Mouse (Mus musculus) urinary bladder, postnatal 4 days (tissue): Measurements from ENCODE around the gene Padi2.

ENCODE experiments used
- DNase-seq, 2 experiments: peaks; one replicate each; pipeline ENCODE4 v3.0.0; 2021 to 2022; ENCODE audit warnings: low spot score in 2 of 2

Padi2 gene

DNA sequence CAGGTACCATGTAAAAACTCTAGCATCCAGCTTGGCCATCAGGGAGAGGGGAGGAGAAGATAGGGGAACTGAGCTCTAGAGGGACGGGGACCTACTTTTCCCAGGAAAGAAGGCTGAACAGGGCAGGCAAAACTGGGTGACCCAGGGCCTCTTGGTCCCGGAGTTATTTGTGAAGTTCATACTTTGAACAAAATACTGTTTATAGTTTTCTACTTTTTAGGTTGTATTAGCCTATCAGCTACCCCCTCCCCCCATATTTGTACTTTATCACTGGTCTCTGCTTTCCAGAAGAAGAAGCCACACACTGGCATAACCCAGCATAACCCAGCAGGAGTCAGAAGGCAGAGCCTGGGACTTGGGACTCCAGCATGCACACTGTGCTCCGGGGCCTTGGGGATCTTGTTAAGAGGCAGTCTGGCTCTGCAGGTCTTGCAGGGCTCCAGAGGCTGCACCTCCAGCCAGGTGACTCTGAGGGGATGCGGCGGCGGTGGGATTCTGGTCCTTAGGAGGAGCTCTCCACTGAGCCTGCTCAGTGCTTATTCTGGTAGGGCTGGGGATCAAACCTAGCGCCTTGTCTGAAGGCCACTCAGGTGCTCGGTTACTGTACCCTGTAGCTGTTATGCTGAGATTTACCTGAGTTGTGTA, 25.0 kb upstream of the Padi2 start:
- peak in 1 of 2 experiments; percentile 52 for DNase-seq

DNA sequence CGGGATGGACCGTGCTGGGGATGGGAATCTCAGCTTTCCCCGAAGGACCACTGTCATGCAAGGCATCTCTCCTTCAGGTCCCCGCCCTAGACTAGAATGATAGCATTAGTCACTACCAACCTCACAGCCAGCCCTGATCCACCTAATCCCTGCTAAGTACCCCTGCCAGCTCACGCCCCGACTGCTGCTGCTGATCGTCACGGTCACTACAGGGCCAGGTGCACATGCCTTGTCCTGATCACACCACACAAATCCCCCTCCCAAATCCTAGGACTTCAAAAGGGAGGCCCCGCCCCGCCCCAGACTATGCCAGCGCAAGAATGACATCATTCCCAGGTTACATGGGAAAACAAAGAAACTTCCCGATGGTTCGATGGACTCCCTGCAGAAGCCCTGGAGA, 24.4 kb upstream of the Padi2 start:
- DNase-seq, result peak in 1 of 2 experiments; percentile 58

DNA sequence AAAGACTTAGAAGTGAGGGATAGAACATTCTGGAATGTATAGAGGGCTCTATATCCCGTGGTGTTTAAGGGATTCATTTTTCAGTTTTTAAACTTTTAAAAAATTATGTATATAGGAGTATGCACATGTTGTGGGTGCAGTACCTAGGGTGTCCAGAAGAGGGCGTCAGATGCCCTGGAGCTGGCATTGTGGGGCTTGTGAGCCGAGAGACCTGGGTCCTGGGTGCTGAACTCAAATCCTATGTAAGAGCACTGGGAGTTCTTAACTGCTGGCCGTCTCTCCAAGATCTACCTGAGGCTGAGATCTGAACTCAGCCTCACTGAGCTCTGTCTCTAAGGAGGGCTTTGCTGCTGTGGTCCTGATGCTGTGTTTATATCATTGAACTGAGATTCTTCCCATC, 23.8 kb upstream of the Padi2 start:
- peak in 1 of 2 experiments; percentile 58 for DNase-seq

DNA sequence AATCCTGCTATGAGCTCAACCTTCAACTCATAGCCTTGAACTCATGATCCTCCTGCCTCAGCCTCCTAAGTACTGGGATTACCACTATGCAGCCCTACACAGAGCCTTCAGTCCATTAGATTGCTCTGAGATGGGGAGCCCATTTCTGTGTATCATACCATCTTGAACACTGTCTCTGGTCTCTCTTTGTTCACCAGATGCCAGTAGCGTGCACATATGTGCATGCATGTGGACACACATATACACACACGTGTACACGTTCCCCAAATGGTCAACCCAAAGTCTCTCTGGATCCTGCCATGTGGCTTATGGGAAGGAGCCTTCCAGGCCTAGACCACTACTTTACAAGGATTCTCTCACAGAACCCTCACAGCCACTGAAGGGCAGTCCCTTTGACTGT, 23.2 kb upstream of the Padi2 start:
- peak in 1 of 2 experiments; percentile 43 for DNase-seq

- DNase-seq, result peak; percentile 56 to 62
These were observed 22.3 kb upstream of the Padi2 start for GRCm38 (mm10) chr4:140883852-140884251.

- DNase-seq, result peak in 1 of 2 experiments; percentile 45
These were observed 14.5 kb upstream of the Padi2 start for GRCm38 (mm10) chr4:140891525-140892162.

- DNase-seq, result peak in 1 of 2 experiments; percentile 49
These were observed 14.0 kb upstream of the Padi2 start for GRCm38 (mm10) chr4:140892163-140892530.

GRCm38 (mm10) chr4:140904776-140905425, 1.2 kb upstream of the Padi2 start:
- DNase-seq, result no peak

DNA sequence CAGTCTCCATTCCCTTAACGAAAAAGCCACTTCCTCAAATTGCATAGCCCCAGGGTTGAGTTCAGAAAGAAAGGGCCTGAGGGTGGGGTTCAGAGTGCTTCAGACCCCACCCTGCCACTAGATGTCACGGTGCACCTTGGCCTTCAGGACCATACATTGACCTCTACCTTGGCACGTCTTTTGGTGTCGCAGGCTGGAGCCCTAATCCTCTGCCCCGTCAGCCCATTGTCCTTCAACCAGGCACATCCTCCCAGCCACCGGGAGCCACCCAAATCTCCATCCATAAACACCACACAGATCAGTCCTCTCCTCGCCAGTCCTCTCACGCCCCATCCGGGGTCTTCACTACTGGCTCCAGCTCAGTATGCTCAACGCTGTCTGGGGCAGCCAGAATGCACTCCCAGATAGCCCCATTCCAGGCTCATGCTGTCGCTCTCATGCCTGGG, 695 bp upstream of the Padi2 start:
- no peak for DNase-seq

DNA sequence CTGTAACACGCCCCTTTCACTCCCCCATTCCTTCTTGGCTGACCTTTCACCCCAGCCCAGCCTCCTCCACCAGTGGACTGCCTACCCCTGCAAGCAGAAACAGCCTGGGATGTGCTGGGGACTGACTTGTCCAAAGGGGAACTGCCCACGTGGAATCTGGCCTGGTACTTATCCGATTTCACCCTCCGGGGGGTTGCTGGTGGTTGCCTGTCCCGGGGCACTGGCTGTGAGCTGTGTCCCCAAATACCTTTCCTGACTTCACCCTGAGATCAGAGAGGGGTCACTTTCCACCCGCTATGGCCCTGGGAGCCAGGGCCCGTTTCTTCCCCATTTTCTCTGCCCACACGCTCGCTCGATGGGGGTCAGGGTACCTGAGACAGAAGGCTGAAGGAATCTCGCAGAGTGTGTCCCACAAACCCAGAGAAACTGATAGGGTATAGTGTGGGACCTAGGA, 710 bp downstream of the Padi2 start:
- no peak for DNase-seq

GRCm38 (mm10) chr4:140907306-140908024, 1.3 kb downstream of the Padi2 start:
- DNase-seq, result peak in 1 of 2 experiments; percentile 56

DNA sequence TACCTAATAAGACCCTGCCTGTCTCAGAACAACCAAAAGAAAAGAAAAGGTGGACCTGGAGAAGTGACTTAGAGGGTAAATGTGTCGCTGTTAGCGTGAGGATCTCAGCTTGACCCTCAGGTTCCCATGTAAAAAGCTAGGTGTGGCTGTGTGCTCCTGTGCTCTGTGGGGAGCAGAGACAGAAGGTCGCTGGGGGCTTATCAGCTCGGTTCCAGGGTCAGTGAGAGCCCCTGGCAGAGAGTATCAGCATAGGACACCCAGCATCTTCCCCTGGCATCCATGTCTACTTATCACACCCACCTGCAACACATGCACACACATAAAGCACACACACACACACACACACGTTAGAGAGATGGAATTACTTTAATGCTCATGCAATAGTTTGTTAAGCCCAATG, 2.5 kb downstream of the Padi2 start:
- no peak for DNase-seq

GRCm38 (mm10) chr4:140909536-140909935, 3.4 kb downstream of the Padi2 start:
- DNase-seq, result peak in 1 of 2 experiments; percentile 53

DNA sequence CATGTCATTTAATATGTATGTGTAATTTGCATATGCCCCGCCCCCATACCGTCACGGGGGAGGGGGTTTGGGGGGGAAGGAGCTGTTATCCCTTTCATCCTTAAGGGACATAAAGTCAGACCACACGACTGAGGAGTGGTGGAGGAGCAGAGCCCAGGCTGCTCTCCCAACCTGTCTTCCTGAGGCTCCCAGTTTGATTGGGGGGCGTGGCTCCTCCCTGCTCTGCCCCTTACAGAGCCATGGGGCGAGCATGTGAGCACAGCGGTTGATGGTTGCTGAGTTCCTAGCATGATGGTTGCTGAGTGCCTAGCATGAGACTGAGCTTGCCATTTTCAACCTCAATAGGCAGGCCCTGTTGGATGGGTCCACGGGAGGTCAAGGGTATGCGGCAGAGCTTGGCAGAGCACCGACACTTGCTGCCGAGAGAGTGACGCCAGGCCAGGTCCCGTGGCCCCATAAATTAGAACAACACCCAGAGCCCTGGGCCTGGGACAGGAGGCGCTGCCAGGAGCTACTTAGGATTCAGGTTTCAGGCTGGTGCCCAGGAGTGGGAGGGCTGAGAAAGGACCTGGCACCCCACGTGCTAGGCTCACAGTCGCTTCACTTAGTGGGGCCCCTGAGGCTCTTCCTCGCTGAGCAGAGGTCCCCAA, 4.6 kb downstream of the Padi2 start:
- DNase-seq, result peak in 1 of 2 experiments; percentile 56

- peak in 1 of 2 experiments; percentile 51 for DNase-seq
These were observed 5.3 kb downstream of the Padi2 start for GRCm38 (mm10) chr4:140911416-140911815.

DNA sequence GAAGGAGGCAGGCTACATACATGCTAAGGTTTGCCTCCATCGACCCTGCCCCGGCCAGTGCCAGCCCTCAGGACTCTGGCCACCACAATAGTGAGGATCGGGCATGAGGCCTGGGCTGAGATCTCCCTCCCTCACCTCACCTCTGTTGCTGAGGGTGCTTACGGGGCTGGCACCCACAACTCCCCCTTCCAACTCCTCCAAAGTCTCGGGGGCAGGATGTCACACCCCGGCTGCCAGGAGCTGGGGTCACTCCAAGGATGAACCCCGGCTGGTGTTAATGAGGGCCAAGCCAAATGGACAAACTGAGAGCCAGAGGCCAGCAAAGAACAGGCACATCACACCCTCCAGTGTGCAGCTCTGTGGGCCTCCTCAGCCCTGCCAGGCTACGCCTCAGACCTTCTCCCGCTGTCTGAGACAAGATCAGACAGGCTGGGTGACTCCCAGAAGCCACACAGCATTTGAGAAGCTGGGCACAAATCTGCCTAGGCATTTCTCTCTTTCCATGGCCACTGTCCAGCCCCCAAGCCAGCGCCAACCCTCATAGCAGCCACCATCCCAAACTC, 6.2 kb downstream of the Padi2 start:
- peak in 1 of 2 experiments; percentile 54 for DNase-seq

GRCm38 (mm10) chr4:140913565-140913964, 7.4 kb downstream of the Padi2 start:
- peak in 1 of 2 experiments; percentile 54 for DNase-seq

DNA sequence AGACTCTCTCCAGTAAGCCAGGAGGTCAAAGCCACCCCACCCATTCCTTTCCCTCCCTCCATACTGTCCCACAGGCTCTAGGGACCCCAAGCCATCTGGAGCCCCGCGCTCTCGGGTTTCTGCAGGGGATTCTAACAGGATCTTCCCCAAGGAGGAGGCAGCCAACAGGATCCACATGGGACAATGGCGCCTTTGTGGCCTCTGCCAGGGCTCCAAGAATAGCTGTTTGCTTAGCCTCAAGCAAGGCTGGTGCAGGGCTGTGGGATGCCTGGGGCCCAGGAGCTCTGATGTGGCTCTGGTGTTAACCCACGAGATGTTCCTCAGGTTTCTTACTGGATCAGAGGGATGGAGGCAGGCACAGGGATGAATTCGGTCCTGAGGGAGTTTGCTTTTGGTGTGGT, 8.6 kb downstream of the Padi2 start:
- DNase-seq, result peak in 1 of 2 experiments; percentile 53

DNA sequence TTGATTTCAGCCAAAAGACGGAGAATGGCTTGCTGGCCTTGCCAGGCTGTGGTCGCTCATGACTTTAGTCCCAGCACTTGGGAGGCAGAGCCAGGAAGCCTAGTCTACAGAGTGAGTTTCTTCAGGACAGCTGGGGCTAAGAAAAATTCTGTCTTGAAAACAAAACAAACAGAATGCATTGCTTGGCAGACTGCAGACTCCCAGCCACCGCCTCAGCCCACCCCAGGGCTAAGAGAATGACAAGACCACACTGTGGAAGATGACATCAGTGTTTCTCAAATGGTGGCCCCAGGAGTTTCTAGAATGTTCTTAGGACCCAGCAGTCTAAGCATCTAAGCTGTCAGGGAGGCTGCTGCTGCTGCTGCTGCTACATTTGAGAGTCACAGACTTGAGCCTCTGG, 9.1 kb downstream of the Padi2 start:
- no peak for DNase-seq

- DNase-seq, result peak in 1 of 2 experiments; percentile 50
These were observed 10.2 kb downstream of the Padi2 start for GRCm38 (mm10) chr4:140916296-140916695.

DNA sequence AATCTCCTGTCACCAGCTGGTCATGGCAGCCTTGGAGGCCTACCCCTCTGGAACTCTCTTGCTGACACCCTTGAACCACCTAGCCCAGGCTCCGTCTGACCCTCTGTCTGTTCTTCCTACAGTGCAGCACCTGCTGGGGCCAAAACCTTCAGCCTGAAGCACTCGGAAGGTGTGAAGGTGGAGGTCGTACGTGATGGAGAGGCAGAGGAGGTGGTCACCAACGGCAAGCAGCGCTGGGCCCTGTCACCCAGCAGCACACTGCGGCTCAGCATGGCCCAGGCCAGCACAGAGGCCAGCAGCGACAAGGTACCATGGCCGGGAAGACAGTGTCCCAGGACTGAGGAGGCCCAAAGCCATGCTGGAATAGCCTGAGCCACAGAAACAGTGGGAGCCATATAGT, 11.3 kb downstream of the Padi2 start:
- peak in 1 of 2 experiments; percentile 50 for DNase-seq
